Mouse (Mus musculus): ENCODE data around the gene Gm10073.
"Not testable (repeated sequence)": the region's sequence is repeated elsewhere in the genome, so short reads cannot be mapped to it uniquely, and the experiment has no call there.

Gm10073 gene

DNA sequence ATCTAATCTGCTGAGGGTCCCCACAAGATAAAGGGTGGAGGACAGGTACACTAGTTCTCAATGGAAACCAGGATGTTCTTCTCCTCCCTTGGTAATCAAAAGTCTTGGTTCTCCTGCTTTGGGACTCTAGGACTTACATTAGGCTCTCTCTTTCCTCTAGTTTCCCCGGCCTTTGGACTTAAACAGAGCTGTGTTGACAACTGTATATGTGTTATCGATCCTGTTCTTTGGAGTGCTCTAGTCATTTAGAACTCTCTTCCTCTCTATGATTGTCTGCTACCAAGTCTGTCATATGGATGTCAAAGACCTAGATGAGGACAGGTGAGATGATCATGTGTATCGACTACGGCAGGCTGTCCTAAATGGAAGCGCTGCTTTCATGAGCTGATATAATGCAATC lies 23.8 kb upstream of the Gm10073 start:
- DNase-seq: no peak

DNA sequence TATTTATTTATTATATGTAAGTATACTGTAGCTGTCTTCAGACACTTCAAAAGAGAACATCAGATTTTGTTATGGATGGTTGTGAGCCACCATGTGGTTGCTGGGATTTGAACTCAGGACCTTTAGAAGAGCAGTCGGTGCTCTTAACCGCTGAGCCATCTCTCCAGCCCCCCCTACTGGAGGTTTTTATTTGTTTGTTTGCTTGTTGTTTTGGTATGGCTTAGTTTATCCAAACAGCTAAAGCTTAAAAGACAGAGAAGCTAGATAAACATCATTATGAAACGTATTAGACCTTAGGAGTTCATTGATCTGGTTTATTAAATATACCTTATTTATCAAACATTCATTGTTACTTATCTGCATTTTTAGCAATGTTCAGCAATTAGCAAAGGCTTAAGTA lies 22.4 kb upstream of the Gm10073 start:
- not testable (repeated sequence) for DNase-seq

DNA sequence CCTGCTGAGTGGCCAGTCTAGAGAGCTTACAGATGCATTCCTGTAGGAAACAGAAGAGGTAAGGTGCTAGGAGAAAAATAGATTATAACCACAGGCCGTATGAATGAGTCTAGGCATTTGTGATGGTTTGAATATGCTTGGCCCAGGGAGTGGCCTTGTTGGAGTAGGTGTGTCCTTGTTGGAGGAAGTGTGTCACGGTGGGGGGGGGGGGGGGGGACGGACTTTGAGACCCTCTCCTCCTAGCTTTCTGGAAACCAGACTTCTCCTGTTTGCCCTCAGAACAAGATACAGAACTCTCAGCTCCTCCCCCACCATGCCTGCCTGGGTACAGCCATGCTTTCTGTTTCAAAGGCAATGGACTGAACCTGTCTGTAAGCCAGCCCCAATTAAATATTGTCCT lies 19.2 kb upstream of the Gm10073 start:
- DNase-seq: no peak

DNA sequence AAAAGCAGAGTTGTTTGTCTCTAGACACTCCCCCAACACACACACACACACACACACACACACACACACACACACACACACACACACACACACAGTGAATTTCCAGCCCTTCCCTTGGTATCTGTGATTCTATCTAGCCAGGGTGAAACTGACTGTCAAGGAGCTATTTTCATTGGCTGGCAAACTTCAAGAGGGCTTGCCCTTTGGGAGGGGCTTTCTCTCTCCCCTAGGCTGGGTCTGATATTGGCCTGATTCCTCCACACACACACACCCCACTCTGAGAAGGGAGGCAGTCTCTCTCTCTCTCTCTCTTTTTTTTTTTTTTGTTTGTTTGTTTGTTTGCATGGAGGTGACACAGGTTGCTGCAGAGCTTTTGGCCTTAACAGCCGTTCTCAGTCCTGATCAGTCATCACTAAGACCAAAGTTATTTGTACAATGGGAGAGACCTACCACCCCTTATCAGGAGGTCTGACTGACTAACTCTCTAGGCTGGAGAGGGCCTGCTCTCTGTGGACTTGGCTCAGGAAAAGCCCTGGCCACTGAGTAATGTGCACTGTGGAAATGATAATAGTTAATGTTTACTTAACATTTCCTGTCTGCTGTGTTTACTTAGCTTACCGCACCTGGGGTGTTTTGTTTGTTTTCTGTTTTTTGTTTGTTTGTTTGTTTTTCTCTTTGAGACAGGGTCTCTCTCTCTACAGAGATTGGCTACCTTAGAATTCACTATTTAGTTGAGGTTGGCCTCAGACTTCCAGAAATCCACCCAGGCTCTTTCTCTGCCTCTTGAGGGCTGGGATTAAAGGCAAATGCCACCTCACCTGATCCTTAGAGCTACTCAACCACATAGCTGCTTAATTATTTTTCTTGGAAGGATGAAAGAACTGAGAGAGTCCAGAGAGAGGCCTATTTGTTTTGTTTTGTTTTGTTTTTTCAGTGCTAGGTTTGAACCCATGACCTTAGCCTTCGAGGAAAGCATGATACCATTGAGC lies 15.5 kb upstream of the Gm10073 start:
- no peak for DNase-seq

DNA sequence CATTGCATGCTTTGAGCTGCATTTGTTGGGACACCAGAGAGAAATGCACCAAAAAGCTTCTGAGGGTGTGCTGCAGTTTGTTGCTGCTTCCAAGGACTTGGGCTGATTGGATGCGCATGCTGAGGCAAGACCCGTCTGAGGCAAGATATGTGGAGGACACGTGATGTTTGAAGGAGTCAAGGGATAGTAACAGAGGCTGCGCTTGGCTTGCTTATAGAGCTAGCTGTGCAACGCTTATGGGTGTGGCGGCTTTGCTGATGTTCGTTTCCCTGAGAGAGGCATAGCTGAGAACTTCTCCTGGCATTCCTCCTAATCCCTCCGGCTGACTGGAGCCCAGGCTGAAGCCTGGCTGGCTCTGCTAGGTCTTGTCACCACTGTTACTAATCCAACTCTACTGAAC lies 13.6 kb upstream of the Gm10073 start:
- DNase-seq: no peak

DNA sequence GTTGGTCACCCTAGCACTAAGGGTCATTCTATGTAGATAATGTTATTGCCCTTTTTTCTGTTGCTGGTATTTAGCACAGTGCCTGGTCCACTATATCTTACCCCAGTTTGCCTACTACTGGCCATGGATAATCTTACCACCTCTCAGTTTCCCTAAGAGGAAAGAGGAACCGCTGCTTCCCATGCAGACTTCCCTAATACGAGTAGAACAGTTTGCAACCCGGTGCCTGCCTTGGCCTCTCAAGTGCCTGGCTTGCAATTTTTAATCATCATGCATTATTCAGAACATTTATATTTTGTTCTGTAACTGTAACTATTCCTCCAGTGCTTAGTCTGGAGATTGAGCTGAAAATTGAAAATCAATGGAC lies 12.4 kb upstream of the Gm10073 start:
- no peak for DNase-seq

DNA sequence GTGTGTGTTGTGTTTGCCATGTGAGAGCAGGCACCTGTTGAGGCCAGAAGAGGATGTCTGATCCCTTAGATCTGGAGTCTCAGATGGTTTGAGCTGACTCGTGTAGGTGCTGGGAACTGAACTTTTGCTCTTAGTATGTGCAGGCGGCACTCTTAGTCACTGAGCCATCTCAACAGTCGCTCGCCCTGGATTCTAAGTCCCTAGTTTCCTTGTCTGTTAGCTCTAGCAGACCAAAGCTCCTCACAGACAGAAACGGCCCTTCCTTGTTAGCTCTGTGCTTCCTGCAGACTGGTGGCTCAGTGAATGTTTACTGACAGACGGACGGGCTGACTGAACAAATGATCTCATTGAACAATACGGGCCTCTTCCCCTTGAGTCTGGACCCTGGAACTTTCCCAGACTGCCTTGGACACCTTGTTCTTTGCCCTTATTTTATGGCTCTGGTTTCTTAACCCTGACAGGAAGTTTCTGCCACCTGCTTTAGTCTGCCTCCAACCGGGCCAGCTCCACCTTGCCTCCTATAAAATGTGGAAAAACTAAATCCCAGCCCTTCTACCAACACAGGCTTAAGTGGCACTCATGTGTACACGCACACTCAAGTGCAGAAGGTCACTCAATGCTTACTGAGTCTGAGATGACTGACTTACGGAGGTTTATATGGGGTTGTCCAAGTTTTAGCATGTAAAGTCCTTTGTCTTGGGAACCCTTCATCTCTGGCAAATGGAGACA lies 11.8 kb upstream of the Gm10073 start:
- DNase-seq: no peak

DNA sequence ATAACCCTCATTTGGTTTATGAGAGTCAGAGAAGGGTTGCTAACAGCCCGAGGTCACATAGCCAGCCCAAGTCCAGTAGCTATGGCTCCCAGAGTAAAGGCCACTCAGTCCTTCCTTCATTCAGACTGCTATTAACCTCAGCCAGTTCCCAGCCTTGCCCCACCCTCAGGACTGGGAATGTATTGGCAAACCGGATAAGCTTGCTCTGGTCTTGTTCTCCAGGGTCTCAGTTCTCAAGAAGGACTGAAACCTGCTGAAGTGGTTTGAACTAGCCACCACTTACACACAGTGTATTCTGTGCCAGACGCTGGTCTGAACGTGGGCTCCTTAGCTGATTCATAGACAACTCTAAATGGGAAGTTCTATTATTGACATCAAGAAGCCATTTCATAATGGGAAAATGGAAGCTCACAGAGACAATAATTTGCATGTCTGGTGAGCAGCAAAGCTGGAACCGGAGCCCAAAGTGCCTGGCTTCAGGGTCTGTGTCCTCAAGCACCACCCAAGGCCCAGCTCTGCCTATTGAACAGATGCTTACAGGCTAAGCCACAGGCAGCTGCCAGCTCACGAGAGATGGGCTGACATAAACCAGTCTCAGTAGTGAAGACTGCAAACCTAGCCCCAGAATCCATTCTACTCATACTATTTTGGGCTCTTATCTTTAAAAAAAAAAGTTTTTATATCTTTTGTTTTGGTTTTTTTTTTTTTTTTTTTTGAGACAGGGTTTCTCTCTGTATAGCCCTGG lies 8.3 kb upstream of the Gm10073 start:
- DNase-seq: no peak

DNA sequence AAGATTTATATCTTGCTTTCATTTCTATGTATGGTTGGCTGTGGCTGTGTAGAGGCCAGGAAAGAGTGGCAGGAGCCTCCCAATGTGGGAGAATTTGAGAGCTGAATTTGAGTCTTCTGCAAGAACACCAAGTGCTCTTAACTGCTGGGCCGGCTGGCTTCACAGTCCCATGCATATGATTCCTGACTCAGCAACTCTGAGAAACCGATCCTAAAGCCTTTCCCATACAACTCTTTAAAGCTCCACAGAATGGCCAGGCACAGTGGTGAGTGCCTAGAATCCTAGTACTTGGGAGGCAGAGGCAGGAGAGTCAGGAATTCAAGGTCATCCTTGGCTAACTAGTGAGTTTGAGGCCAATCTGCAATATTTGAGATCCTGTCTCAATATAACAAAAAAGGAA lies 6.2 kb upstream of the Gm10073 start:
- no peak for DNase-seq

DNA sequence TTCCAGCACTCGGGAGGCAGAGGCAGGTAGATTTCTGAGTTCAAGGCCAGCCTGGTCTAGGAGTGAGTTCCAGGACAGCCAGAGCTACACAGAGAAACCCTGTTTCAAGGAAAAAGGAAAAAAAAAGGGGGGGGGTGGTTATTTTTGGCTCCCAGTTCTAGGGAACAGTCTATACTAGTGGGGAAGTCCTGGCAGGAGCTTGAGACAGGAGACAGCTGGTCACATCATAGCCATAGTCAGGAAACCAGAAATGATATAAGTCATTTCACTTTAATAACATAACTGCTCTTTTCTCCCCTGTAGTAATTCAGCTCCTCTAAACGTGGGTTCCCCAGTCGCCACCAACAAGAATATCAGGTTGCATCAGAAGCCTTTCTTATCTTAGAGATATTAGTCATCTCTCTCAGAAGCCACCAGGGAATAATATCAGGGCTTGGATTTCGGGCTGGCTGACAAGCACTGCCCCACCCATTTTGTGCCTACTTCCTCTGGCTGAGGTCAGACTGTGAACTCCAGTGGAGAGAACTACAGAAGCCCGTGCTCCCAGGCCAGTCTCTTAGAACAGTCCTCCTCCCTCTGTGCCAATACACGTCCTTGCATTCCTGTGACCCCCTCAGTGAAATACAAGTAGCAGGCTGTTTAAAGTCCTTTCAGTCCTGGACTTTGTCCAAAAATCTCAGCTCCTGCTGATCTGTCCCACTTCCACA lies 3.7 kb upstream of the Gm10073 start:
- DNase-seq: no peak

DNA sequence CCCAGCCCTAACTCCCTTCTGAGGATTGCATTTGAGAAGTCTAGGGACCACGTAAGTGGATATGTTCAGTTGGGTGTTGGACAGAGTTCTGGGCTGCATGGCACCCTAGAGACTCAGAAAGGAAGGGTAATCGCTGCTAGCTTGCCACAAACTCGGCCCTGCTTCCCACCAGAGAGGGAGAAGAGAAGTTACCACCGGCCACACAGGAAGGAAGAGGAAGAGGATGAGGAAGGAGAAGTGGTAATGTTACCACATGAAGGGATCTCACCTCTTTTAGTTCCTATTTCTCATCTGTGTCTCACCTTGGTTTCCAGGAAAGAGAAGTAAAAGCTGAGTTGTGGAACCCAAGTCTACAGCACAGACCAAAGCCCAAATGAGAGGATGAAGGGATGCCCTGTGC lies 1.0 kb upstream of the Gm10073 start:
- no peak for DNase-seq

DNA sequence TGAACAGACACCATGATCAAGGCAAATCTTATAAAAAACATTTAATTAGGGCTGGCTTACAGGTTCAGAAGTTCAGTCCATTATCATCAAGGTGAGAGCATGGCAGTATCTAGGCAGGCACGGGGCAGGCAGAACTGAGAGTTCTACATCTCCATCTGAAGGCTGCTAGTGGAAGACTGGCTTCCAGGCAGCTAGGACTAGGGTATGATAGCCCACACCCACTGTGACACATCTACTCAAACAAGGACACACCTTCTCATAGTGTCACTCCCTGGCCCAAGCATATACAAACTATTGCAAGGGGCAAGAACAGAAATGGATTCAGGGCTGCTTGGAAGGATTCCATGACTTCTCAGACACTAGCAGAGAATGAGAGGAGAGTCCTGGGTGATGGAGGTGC lies 1.1 kb downstream of the Gm10073 start:
- DNase-seq: not testable (repeated sequence)

DNA sequence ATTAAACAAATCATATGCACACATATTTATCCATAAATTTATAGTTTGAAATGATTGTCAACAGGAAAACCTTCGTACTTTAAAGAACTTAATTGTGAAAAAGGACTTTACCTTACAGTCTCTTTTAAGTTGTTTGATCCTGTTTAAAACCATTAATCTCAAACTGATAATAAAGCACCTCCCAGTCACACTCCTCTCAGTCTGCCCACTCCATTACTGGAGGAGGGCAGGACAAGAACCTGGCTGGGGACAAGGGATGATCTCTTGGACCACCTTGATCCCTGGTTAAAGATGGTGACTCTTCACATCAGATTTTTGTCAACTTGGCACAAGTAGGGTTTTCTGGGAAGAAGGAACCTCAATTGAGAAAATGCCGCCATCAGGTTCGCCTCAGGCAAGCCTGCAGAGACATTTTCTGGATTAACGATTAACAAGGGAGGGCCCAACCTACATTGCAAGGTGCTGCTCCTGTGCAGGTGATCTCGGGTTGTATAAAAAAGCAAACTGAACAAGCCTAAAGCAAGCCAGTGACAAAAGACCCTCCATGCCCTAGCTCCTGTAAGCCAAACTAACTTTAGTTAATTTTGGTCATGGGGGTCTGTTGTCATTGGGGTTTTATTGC lies 1.6 kb downstream of the Gm10073 start:
- DNase-seq: no peak

DNA sequence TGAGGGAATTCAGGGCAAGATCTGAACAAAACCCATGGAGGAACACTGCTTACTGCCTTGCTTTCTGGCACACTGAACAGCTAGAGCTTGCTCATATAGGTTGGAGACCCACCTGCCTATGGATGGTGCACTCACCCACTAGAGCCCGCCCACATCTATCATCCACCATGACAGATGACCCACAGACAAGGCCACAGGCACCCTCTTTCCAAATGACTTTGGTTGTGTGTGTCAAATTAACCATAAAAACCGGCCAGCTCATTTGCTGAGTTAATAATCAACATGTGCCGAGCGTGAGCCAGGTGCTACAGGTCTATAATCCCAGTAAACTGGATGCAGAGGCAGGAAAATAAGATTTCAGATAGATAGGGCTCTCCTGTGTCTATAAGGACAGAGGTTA lies 2.9 kb downstream of the Gm10073 start:
- no peak for DNase-seq

DNA sequence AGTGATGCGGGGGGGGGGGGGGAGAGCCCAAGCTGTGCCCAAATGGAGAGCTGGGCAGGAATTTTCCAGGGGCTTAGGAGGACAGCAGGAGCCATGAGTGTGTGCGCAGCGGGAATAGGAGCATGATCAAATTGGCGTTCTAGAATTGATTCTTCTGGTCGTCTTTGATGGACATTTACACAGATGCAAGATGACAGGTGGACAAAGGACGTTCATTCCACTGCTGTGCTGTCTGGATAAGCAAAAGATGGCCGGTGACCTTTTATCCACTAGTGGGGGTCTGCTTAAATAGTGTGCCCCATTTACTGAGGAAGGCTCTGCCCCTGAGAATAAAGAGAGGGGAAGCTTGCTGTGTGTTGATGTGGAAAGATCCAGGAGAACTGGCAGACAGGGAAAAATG lies 4.3 kb downstream of the Gm10073 start:
- DNase-seq: no peak

DNA sequence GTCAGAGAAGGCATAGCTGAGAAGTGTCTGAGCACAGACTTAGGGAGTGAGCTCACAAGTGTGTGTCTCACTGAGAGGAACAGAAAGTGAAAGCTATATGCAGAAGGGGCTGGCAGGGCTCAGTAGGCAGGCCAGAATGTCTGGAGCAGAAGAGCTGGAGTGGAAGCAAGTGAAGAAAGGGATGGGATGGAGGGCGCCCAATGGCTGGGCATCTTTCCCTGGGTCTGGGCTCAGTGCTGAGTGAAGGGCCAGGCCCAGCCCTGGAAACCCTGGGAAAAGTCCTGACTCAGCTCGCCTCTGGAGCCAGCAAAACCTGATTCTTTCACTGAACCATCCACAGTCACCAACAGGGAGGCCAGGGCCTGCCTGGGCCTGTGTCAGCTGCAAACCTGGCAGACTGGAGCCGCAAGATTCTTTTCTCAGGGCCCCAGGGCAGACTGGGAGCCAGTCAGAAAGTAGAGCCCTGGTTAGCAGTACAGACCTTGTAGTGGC lies 9.5 kb downstream of the Gm10073 start:
- no peak for DNase-seq

DNA sequence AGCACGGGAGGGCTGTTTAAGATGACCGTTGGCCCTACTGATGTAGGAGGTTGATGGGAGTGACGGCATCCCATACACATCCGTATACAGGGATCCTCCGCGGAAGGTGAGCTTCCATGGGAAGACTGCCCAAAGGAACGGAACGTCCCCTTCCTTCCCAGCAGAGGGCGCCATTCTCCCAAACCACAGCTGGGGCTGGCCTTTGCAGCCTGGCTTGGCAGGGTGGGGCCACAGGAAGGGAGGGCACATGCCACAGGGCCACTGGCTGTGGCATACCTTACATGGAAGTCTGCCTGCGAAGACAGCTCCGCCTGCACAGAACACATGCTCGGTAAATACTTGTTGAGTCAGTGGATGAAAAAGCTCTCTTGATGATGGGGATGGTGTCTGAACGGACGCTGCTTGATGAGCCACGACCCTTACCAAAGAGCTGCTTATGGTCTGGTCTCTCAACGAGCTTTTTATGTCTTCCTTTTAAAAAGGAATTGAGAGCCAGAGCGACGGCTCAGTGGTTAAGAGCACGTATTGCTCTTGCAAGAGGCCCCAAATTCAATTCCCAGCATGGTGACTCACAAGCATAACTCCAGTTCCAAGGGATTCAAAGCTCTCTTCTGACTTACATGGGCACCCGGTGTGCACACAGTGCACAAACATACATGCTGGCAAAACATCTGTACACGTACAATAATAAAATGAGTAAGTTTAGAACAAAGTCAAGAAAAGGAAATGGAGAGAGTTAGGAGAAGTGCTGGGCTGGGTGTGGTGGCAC lies 12.0 kb downstream of the Gm10073 start:
- DNase-seq: peak; percentile 5

DNA sequence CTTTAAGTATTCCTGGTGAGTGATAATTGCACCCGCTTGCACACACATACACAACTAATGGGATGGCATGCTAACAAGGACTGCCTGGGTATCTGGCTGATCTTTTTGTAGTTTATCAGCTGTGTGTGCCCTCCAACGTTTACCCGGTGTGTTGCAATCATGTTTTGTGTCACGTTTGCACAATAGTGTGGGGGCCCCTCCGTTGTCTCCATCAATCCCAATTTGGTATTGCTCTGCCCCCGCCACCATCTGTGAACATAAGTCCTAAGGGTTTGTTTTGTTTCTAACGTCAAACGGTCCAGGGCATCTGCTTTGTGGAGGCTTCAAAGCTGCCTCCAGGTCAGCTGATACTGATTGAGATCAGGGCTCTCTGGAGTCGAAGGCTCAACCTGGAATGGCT lies 13.4 kb downstream of the Gm10073 start:
- no peak for DNase-seq

DNA sequence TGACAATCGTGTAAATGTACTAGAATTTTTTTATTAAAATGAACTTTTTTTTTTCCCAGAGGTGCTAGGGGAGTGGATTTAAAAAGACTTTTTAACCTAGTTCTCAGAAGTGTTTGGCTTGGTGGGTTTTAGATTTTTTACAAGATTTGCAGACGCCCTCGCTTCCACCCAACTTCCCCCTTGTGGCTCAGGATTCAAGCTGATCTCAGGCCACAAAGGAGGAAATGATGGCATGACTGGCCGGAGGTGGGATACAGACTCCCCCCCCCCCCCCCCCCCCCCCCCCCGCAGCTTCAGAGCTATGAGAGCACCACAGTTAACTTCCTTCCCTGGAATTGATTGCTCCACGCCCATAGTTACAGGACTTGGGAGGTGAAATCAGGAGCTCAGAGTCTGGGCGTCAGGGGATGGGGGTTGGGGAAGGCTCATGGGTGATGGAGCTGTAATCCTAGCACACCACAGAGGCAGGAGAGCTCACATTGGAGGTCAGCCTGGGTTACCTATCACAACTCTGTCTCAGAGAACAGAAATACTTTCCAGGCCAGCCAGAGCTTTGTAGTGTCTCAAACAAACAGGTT lies 17.1 kb downstream of the Gm10073 start:
- DNase-seq: no peak

DNA sequence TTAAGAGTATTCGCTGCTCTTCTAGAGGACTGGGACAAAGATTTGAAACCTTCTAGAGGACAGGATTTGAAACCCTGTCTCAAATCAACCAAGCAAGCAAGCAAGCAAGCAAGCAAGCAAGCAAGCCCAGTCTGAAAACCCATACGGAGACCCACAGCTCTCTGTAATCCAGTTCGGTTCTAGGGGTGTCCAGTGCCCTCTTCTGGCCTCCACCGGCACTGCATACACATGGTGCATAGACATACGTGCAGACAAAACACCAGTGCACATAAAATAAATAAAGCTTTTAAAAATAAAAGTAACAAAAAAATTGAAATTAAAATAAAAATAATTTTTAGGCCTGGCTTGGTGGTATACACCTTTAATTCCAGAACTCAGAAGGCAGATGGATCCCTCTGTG lies 19.2 kb downstream of the Gm10073 start:
- no peak for DNase-seq

DNA sequence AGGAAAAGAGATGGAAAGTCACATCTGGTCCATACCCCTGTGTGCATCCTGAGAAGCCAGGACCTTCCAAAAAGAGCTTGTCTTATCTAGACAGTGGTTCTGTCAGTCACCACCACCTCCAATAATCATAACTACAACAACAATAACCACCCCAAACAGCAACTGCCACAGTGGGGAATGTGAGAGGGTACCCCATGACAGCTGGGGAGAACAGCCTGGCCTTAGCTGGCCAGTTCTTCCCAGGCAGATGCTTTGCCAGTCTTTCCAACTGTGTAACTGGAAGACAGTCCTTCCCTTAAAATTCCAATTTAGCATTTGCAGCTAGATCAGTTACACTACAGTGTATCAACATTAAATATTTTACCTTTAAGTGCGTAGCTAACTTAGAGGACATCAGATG lies 22.4 kb downstream of the Gm10073 start:
- no peak for DNase-seq
